Mouse (Mus musculus): ENCODE results near the gene Col23a1.

- TF ChIP-seq POLR2AphosphoS2 (IDR thresholded peaks at IDR 0.05; ENCODE audit: insufficient read length, low read depth) = no peak
- TF ChIP-seq POLR2A (IDR thresholded peaks at IDR 0.05; ENCODE audit: insufficient read length, low read depth) = no peak
- TF ChIP-seq CEBPB (IDR thresholded peaks at IDR 0.05; ENCODE audit: insufficient read depth, poor library complexity, severe bottlenecking) = no peak
- TF ChIP-seq MAX (IDR thresholded peaks at IDR 0.05; ENCODE audit: low read depth) = no peak
- TF ChIP-seq MYOG (IDR thresholded peaks at IDR 0.05; ENCODE audit: control insufficient read depth in 1 of 3, insufficient read depth in 1 of 3, insufficient read length in 2 of 3, low read depth in 2 of 3) = no peak
Measured at GRCm38 (mm10) chr11:51554590-51554989, 264.9 kb downstream of the Col23a1 start.

Data from myocyte (in vitro differentiated cells).